Mouse (Mus musculus) stomach, embryonic 14.5 days (tissue): ENCODE data around the gene Cdc6. TPM values are rescaled to one million over a fixed set of nuclear protein-coding genes. Genes with fewer than 3 reads are reported as not detected.

Source experiments
- ATAC-seq: fragments of 200-750 bp; cut with Nextera tagmentation; 2 replicates; pipeline ENCODE4 v1.8.0; 2017; ENCODE audit warnings: low read depth, moderate TSS enrichment; ENCODE audit not compliant: insufficient number of reproducible peaks, insufficient read depth, low FRiP score
- H3K27ac ChIP-seq: fragments of 300-500 bp; sonication (generic); 2 replicates; pipeline ENCODE4 v1.5.1; 2014; ENCODE audit warnings: mild to moderate bottlenecking, low read length, moderate library complexity, mixed read lengths
- H3K27me3 ChIP-seq: fragments of 300-500 bp; sonication (generic); 2 replicates; pipeline ENCODE4 v1.6.1; 2014; ENCODE audit warnings: low read length, control low read depth, mixed read lengths; ENCODE audit not compliant: control insufficient read depth, insufficient read depth
- H3K36me3 ChIP-seq: fragments of 300-500 bp; sonication (generic); 2 replicates; pipeline ENCODE4 v1.6.1; 2014; ENCODE audit warnings: mild to moderate bottlenecking, control low read depth, low read length, moderate library complexity, mixed read lengths; ENCODE audit not compliant: control insufficient read depth, insufficient read depth
- H3K4me1 ChIP-seq: fragments of 300-500 bp; sonication (generic); 2 replicates; pipeline ENCODE4 v1.6.1; 2014; ENCODE audit warnings: low read length, control low read depth, mixed read lengths; ENCODE audit not compliant: control insufficient read depth, insufficient read depth
- H3K4me2 ChIP-seq: fragments of 300-500 bp; sonication (generic); replicated peaks from 2 replicates; pipeline ENCODE4 v1.6.1; 2014; ENCODE audit warnings: low read depth, low read length, control low read depth
- H3K4me3 ChIP-seq: fragments of 300-500 bp; sonication (generic); 2 replicates; pipeline ENCODE4 v1.5.1; 2014; ENCODE audit warnings: low read depth, low read length, control low read depth
- H3K9ac ChIP-seq: fragments of 300-500 bp; sonication (generic); replicated peaks from 2 replicates; pipeline ENCODE4 v1.6.1; 2014; ENCODE audit warnings: low read depth, mild to moderate bottlenecking, control low read depth, low read length, moderate library complexity, mixed read lengths
- H3K9me3 ChIP-seq: fragments of 300-500 bp; sonication (generic); 2 replicates; pipeline ENCODE4 v1.6.1; 2016; ENCODE audit warnings: low read depth, low read length, control low read depth; ENCODE audit not compliant: control insufficient read depth
- WGBS: fragments of 180-500 bp; shearing (Covaris S2); extraction: QIAGEN DNeasy Blood & Tissue Kit; methylation state at CpG from one replicate; pipeline ENCODE4 v1.1.7; 2014; 5-methylcytosine and 5-hydroxymethylcytosine counted together
- polyA plus RNA-seq: library from polyadenylated mRNA; unstranded; fragments of >200 nt; fragmentation: Nextera tagmentation; extraction: Ambion mirVana; gene quantifications from 2 replicates; pipeline ENCODE4 v1.2.1, GENCODE M21; 2014

The Cdc6 gene
- 31.4 and 32.6 TPM in 2 replicates for polyA plus RNA-seq

GRCm38 (mm10) chr11:98907437-98908173 is at the start of gene Cdc6:
TSS of gene Cdc6 (plus strand) at chr11:98907801.
- Histone ChIP-seq H3K4me2 (peak within 1 kb of the TSS; percentile 94), H3K9ac (peak within 1 kb of the TSS; percentile 46), H3K27me3 (no peaks in the 10 kb centered on the region), H3K36me3 (peaks cover 10% of the 10 kb centered on the region; the same call in 1 of the 2 replicates), H3K4me3 (peak within 1 kb of the TSS; percentile 62), H3K4me1 (peaks cover 22% of the 10 kb centered on the region), H3K27ac (peak within 1 kb of the TSS; percentile 52; the same call in 1 of the 2 replicates), H3K9me3 (no peaks in the 10 kb centered on the region)
- under 1% methylated on average over 49 of the region's 49 CpGs for WGBS
- peak; percentile 94 for ATAC-seq

- Histone ChIP-seq H3K4me1 (0 out of 2 replicates have a peak, but pooled peaks cover 3% of the 10 kb centered on the region), H3K36me3 (no peaks in the 10 kb centered on the region), H3K4me3 (no peak overlapping the region), H3K27ac (no peak overlapping the region), H3K9me3 (no peaks in the 10 kb centered on the region), H3K27me3 (no peaks in the 10 kb centered on the region), H3K4me2 (no peak overlapping the region), H3K9ac (no peak overlapping the region)
- WGBS: 36% methylated on average over 14 of the region's 14 CpGs
- ATAC-seq: no peak
Measured at GRCm38 (mm10) chr11:98858759-98859731, 48.6 kb upstream of the Cdc6 start.

- no peaks in the 10 kb centered on the region for H3K27me3 ChIP-seq
- peak within 1 kb of the TSS; percentile 65 for H3K4me3 ChIP-seq
- H3K9me3 ChIP-seq: no peaks in the 10 kb centered on the region
- H3K27ac ChIP-seq: peak within 1 kb of the TSS; percentile 87
- peak; percentile 91 for ATAC-seq
- peaks cover 9% of the 10 kb centered on the region; the same call in 1 of the 2 replicates for H3K36me3 ChIP-seq
- peak within 1 kb of the TSS; percentile 42 for H3K9ac ChIP-seq
- 0 out of 2 replicates have a peak, but pooled peaks cover 7% of the 10 kb centered on the region for H3K4me1 ChIP-seq
- H3K4me2 ChIP-seq: peak within 1 kb of the TSS; percentile 75
- WGBS: 6% methylated on average over 41 of the region's 41 CpGs
Measured at GRCm38 (mm10) chr11:98863028-98863750, 44.4 kb upstream of the Cdc6 start, which contains the start of gene Wipf2. TSS of gene Wipf2 (plus strand) at chr11:98863638.

GRCm38 (mm10) chr11:98863751-98864429 is 43.7 kb upstream of the Cdc6 start:
- Histone ChIP-seq H3K9ac (peak overlapping the region; percentile 42), H3K4me1 (0 out of 2 replicates have a peak, but pooled peaks cover 7% of the 10 kb centered on the region), H3K4me3 (peak overlapping the region; percentile 65), H3K27me3 (no peaks in the 10 kb centered on the region), H3K36me3 (peaks cover 12% of the 10 kb centered on the region; the same call in 1 of the 2 replicates), H3K27ac (peak overlapping the region; percentile 87), H3K9me3 (no peaks in the 10 kb centered on the region), H3K4me2 (peak overlapping the region; percentile 75)
- WGBS: under 1% methylated on average over 39 of the region's 39 CpGs
- peak; percentile 68 for ATAC-seq

- H3K4me3 ChIP-seq: no peak overlapping the region
- no peaks in the 10 kb centered on the region for H3K9me3 ChIP-seq
- 91% methylated on average over 12 of the region's 12 CpGs for WGBS
- no peak overlapping the region for H3K9ac ChIP-seq
- H3K4me2 ChIP-seq: no peak overlapping the region
- no peak for ATAC-seq
- peaks cover 17% of the 10 kb centered on the region; the same call in 1 of the 2 replicates for H3K36me3 ChIP-seq
- H3K27me3 ChIP-seq: no peaks in the 10 kb centered on the region
- no peak overlapping the region for H3K27ac ChIP-seq
- H3K4me1 ChIP-seq: 0 out of 2 replicates have a peak, but pooled peaks cover 7% of the 10 kb centered on the region
Measured at GRCm38 (mm10) chr11:98867293-98867692, 40.3 kb upstream of the Cdc6 start.

- no peaks in the 10 kb centered on the region for H3K9me3 ChIP-seq
- H3K27me3 ChIP-seq: no peaks in the 10 kb centered on the region
- ATAC-seq: no peak
- peaks cover 21% of the 10 kb centered on the region; the same call in 1 of the 2 replicates for H3K36me3 ChIP-seq
- H3K4me1 ChIP-seq: no peaks in the 10 kb centered on the region
- no peak overlapping the region for H3K4me3 ChIP-seq
- no peak overlapping the region for H3K27ac ChIP-seq
- H3K4me2 ChIP-seq: no peak overlapping the region
- no peak overlapping the region for H3K9ac ChIP-seq
- WGBS: 91% methylated on average over 8 of the region's 8 CpGs
Measured at GRCm38 (mm10) chr11:98869906-98870305, 37.7 kb upstream of the Cdc6 start.

GRCm38 (mm10) chr11:98870791-98871190 is 36.8 kb upstream of the Cdc6 start:
- no peaks in the 10 kb centered on the region for H3K27me3 ChIP-seq
- H3K4me3 ChIP-seq: no peak overlapping the region
- no peak overlapping the region for H3K27ac ChIP-seq
- 73% methylated on average over 5 of the region's 5 CpGs for WGBS
- no peaks in the 10 kb centered on the region for H3K9me3 ChIP-seq
- H3K9ac ChIP-seq: no peak overlapping the region
- H3K4me2 ChIP-seq: no peak overlapping the region
- ATAC-seq: no peak
- H3K4me1 ChIP-seq: no peaks in the 10 kb centered on the region
- H3K36me3 ChIP-seq: peaks cover 21% of the 10 kb centered on the region; the same call in 1 of the 2 replicates
